Mouse (Mus musculus) liver, adult 2 months (tissue): ENCODE data around the gene Herc2. TPM values are rescaled to one million over a fixed set of nuclear protein-coding genes. Genes with fewer than 3 reads are reported as not detected.
"Not testable (repeated sequence)": the region's sequence is repeated elsewhere in the genome, so short reads cannot be mapped to it uniquely, and the experiment has no call there.

Source experiments
- DNase-seq: peaks from one replicate; pipeline ENCODE4 v3.0.0-alpha.2; 2011; ENCODE audit warnings: low read depth, low spot score; ENCODE audit errors: extremely low read depth
- H3K27ac ChIP-seq: fragments of 200-500 bp; replicated peaks from 2 replicates; pipeline ENCODE4 v1.5.1; 2012; ENCODE audit warnings: low read depth, mild to moderate bottlenecking, control low read depth, inconsistent platforms, low read length; ENCODE audit not compliant: insufficient read depth
- H3K27me3 ChIP-seq: fragments of 200-500 bp; 2 replicates; pipeline ENCODE4 v1.6.1; 2012; ENCODE audit warnings: mild to moderate bottlenecking, moderate library complexity, low read length, inconsistent platforms; ENCODE audit not compliant: control insufficient read depth, insufficient read depth
- H3K36me3 ChIP-seq: fragments of 200-500 bp; 2 replicates; pipeline ENCODE4 v1.6.1; 2012; ENCODE audit warnings: low read length, inconsistent platforms; ENCODE audit not compliant: control insufficient read depth, insufficient read depth
- H3K4me1 ChIP-seq: fragments of 200-500 bp; 2 replicates; pipeline ENCODE4 v1.6.1; 2011; ENCODE audit warnings: low read length; ENCODE audit not compliant: control insufficient read depth, insufficient read depth
- H3K4me3 ChIP-seq: fragments of 200-500 bp; 2 replicates; pipeline ENCODE4 v1.5.1; 2011; ENCODE audit warnings: low read depth, mild to moderate bottlenecking, control low read depth, low read length, moderate library complexity; ENCODE audit not compliant: insufficient read depth
- H3K79me2 ChIP-seq: fragments of 200-500 bp; 2 replicates; pipeline ENCODE4 v1.6.1; 2012; ENCODE audit warnings: inconsistent platforms, mild to moderate bottlenecking, low read length, moderate library complexity; ENCODE audit not compliant: control insufficient read depth, insufficient read depth
- H3K9ac ChIP-seq: fragments of 200-500 bp; 2 replicates; pipeline ENCODE4 v1.6.1; 2012; ENCODE audit warnings: low read depth, mild to moderate bottlenecking, control low read depth, inconsistent platforms, low read length
- CTCF ChIP-seq: fragments of 200-500 bp; IDR thresholded peaks from 2 replicates; pipeline ENCODE4 v1.5.1; 2011; ENCODE audit warnings: low read depth, low read length, control low read depth
- POLR2A ChIP-seq: fragments of 200-500 bp; IDR thresholded peaks from 2 replicates; pipeline ENCODE4 v1.6.1; 2011; ENCODE audit warnings: low read length, control low read depth; ENCODE audit not compliant: insufficient read depth; ENCODE audit errors: extremely low read depth
- WGBS: fragments of 180-500 bp; shearing (Covaris S2); methylation state at CpG from one replicate; pipeline ENCODE4 v1.1.7; 2018; 5-methylcytosine and 5-hydroxymethylcytosine counted together
- polyA plus RNA-seq: library from polyadenylated mRNA; depleted of rRNA; stranded (reverse); fragments of >200 nt; gene quantifications from 2 replicates; pipeline ENCODE4 v1.2.3, GENCODE M21; 2012; rRNA removed
- total RNA-seq: library from RNA; depleted of rRNA; stranded (reverse); fragments of >200 nt; gene quantifications from 2 replicates; pipeline ENCODE4 v1.2.3, GENCODE M21; 2014; rRNA removed

The Herc2 gene
- total RNA-seq: 15.9 and 19.1 TPM in 2 replicates
- 7.9 and 9.8 TPM in 2 replicates for polyA plus RNA-seq

GRCm38 (mm10) chr7:56049831-56050321 is at the start of gene Herc2:
Gene Herc2, plus strand, starts transcription at chr7:56050196.
- peak within 1 kb of the TSS; percentile 73 for H3K4me3 ChIP-seq
- TF ChIP-seq POLR2A (peak; percentile 97), CTCF (no peak)
- under 1% methylated on average over 47 of the region's 47 CpGs for WGBS
- H3K4me1 ChIP-seq: peaks cover 18% of the 10 kb centered on the region; the same call in 1 of the 2 replicates
- H3K9ac ChIP-seq: peak within 1 kb of the TSS; percentile 78
- DNase-seq: peak; percentile 97
- H3K27ac ChIP-seq: peak within 1 kb of the TSS; percentile 74
- H3K79me2 ChIP-seq: peaks cover 5% of the 10 kb centered on the region; the same call in 1 of the 2 replicates
- H3K36me3 ChIP-seq: peaks cover 2% of the 10 kb centered on the region; the same call in 1 of the 2 replicates
- no peaks in the 10 kb centered on the region for H3K27me3 ChIP-seq

- Histone ChIP-seq H3K4me3 (no peak overlapping the region), H3K27me3 (no peaks in the 10 kb centered on the region), H3K27ac (no peak overlapping the region), H3K4me1 (peaks cover 3% of the 10 kb centered on the region; the same call in 1 of the 2 replicates), H3K36me3 (no peaks in the 10 kb centered on the region), H3K79me2 (no peaks in the 10 kb centered on the region), H3K9ac (no peak overlapping the region)
- TF ChIP-seq POLR2A: no peak
- no peak for TF ChIP-seq CTCF
- peak; percentile 72 for DNase-seq
- 42% methylated on average over 4 of the region's 4 CpGs for WGBS
Observed at GRCm38 (mm10) chr7:56010318-56011017, 39.5 kb upstream of the Herc2 start.

- Histone ChIP-seq H3K27me3 (no peaks in the 10 kb centered on the region), H3K27ac (no peak overlapping the region), H3K36me3 (no peaks in the 10 kb centered on the region), H3K79me2 (no peaks in the 10 kb centered on the region), H3K4me3 (no peak overlapping the region), H3K4me1 (peaks cover 3% of the 10 kb centered on the region; the same call in 1 of the 2 replicates), H3K9ac (no peak overlapping the region)
- TF ChIP-seq CTCF (no peak), POLR2A (no peak)
- no peak for DNase-seq
Observed at GRCm38 (mm10) chr7:56011018-56011333, 39.0 kb upstream of the Herc2 start.

- H3K27me3 ChIP-seq: no peaks in the 10 kb centered on the region
- H3K9ac ChIP-seq: no peak overlapping the region
- H3K36me3 ChIP-seq: no peaks in the 10 kb centered on the region
- H3K27ac ChIP-seq: no peak overlapping the region
- TF ChIP-seq POLR2A: no peak
- no peak for TF ChIP-seq CTCF
- DNase-seq: no peak
- peaks cover 3% of the 10 kb centered on the region; the same call in 1 of the 2 replicates for H3K4me1 ChIP-seq
- no peak overlapping the region for H3K4me3 ChIP-seq
- 96% methylated on average over 14 of the region's 14 CpGs for WGBS
- no peaks in the 10 kb centered on the region for H3K79me2 ChIP-seq
Observed at GRCm38 (mm10) chr7:56013261-56014001, 36.6 kb upstream of the Herc2 start.

DNA sequence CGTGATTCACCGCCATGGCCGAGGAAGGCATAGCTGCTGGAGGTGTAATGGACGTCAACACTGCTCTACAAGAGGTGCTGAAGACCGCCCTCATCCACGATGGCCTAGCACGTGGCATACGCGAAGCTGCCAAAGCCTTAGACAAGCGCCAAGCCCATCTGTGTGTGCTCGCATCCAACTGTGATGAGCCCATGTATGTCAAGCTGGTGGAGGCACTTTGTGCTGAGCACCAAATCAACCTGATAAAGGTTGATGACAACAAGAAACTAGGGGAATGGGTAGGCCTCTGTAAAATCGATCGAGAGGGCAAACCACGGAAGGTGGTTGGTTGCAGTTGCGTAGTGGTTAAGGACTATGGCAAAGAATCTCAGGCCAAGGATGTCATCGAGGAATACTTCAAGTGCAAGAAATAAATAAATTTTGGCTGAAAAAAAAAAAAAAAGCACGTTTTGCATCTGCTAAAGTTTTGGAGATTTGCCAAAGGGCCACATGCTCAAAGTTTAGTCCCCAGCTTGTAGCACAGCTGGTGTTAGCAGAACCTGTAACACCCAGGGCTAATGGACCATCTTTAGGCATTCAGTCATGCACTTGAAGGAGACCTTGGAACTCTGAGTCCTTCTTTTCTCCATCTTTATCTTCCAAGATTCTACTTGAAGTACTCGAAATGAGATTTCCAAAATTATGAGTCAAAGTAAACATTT is 35.8 kb upstream of the Herc2 start:
- H3K79me2 ChIP-seq, H3K27ac ChIP-seq, DNase-seq, H3K9ac ChIP-seq, H3K27me3 ChIP-seq, H3K4me1 ChIP-seq, H3K36me3 ChIP-seq, H3K4me3 ChIP-seq: not testable (repeated sequence)
- WGBS: 88% methylated on average over 6 of the region's 18 CpGs
